Mouse (Mus musculus): ENCODE measurements around the gene Zpld1. TPM values are rescaled to one million over a fixed set of nuclear protein-coding genes. Genes with fewer than 3 reads are reported as not detected.

The Zpld1 gene
- polyA plus RNA-seq, 1 experiment from 2014 or later, result not detected

GRCm38 (mm10) chr16:55203945-55204344 is 93.8 kb downstream of the Zpld1 start:
- H3K4me1 ChIP-seq, result no peaks in the 10 kb centered on the region
- no peaks in the 10 kb centered on the region for H3K9me3 ChIP-seq (replicated peaks)
- H3K27me3 ChIP-seq (replicated peaks), result no peaks in the 10 kb centered on the region
- ATAC-seq, result no peak
- H3K4me2 ChIP-seq, result no peak overlapping the region
- no peak overlapping the region for H3K27ac ChIP-seq
- H3K9ac ChIP-seq, result no peak overlapping the region
- no peak overlapping the region for H3K4me3 ChIP-seq
- no peaks in the 10 kb centered on the region for H3K36me3 ChIP-seq
- WGBS (ENCODE audit: insufficient replicate concordance), result 55% methylated on average over 1 of the region's 1 CpGs

GRCm38 (mm10) chr16:55190397-55190796 is 107.4 kb downstream of the Zpld1 start:
- 64% methylated on average over 2 of the region's 2 CpGs for WGBS (ENCODE audit: insufficient replicate concordance)
- no peak for ATAC-seq
- H3K9ac ChIP-seq, result no peak overlapping the region

GRCm38 (mm10) chr16:55185370-55185769 is 112.4 kb downstream of the Zpld1 start:
- 70% methylated on average over 1 of the region's 1 CpGs for WGBS (ENCODE audit: insufficient replicate concordance)
- no peak for ATAC-seq

More at GRCm38 (mm10) chr16:55190397-55190796, 107.4 kb downstream of the Zpld1 start:
- Histone ChIP-seq H3K4me2 (no peak overlapping the region), H3K36me3 (no peaks in the 10 kb centered on the region), H3K4me1 (no peaks in the 10 kb centered on the region), H3K4me3 (no peak overlapping the region), H3K27ac (no peak overlapping the region), H3K9me3 (replicated peaks) (no peaks in the 10 kb centered on the region), H3K27me3 (replicated peaks) (no peaks in the 10 kb centered on the region)

More at GRCm38 (mm10) chr16:55185370-55185769, 112.4 kb downstream of the Zpld1 start:
- no peak overlapping the region for H3K4me3 ChIP-seq
- no peaks in the 10 kb centered on the region for H3K27me3 ChIP-seq (replicated peaks)
- H3K27ac ChIP-seq, result no peak overlapping the region
- H3K36me3 ChIP-seq, result no peaks in the 10 kb centered on the region
- no peak overlapping the region for H3K4me2 ChIP-seq
- H3K4me1 ChIP-seq, result no peaks in the 10 kb centered on the region
- no peaks in the 10 kb centered on the region for H3K9me3 ChIP-seq (replicated peaks)
- H3K9ac ChIP-seq, result no peak overlapping the region

All from liver, embryonic 12.5 days (tissue).